Mouse (Mus musculus): ENCODE data around the gene Cadps. TPM values are rescaled to one million over a fixed set of nuclear protein-coding genes. Genes with fewer than 3 reads are reported as not detected.

Cadps gene
- total and polyA plus RNA-seq, 2 experiments: under 0.01 TPM; not detected in 1

GRCm38 (mm10) chr14:12343451-12343941, 479.4 kb downstream of the Cadps start:
- Histone ChIP-seq H3K9ac (ENCODE audit: low read depth, low read length) (no peak overlapping the region), H3K4me3 (ENCODE audit: insufficient read depth, low read depth, low read length) (no peak overlapping the region), H3K36me3 (ENCODE audit: control insufficient read depth, insufficient read depth, low read length) (no peaks in the 10 kb centered on the region), H3K79me2 (ENCODE audit: control insufficient read depth, insufficient read depth, low read length) (no peaks in the 10 kb centered on the region), H3K4me1 (ENCODE audit: control insufficient read depth, insufficient read depth, low read length) (no peaks in the 10 kb centered on the region; the same call in 1 of the 2 replicates), H3K27me3 (ENCODE audit: control insufficient read depth, insufficient read depth, low read length) (peaks cover 36% of the 10 kb centered on the region), H3K27ac (replicated peaks; ENCODE audit: insufficient read depth, low read depth, low read length) (no peak overlapping the region)
- TF ChIP-seq POLR2A (IDR thresholded peaks at IDR 0.05; ENCODE audit: extremely low read depth, insufficient read depth, low read length) (no peak), CTCF (IDR thresholded peaks at IDR 0.05; ENCODE audit: low read depth, low read length) (no peak)
- 6% methylated on average over 20 of the region's 20 CpGs for WGBS
- DNase-seq (ENCODE audit: extremely low read depth, low read depth, low spot score): no peak

- no peaks in the 10 kb centered on the region for H3K79me2 ChIP-seq (ENCODE audit: control insufficient read depth, insufficient read depth, low read length)
- TF ChIP-seq CTCF (IDR thresholded peaks at IDR 0.05; ENCODE audit: low read depth, low read length): no peak
- no peak for TF ChIP-seq POLR2A (IDR thresholded peaks at IDR 0.05; ENCODE audit: extremely low read depth, insufficient read depth, low read length)
- H3K4me1 ChIP-seq (ENCODE audit: control insufficient read depth, insufficient read depth, low read length): no peaks in the 10 kb centered on the region; the same call in 1 of the 2 replicates
- H3K4me3 ChIP-seq (ENCODE audit: insufficient read depth, low read depth, low read length): no peak overlapping the region
- H3K27ac ChIP-seq (replicated peaks; ENCODE audit: insufficient read depth, low read depth, low read length): no peak overlapping the region
- no peak for DNase-seq (ENCODE audit: extremely low read depth, low read depth, low spot score)
- H3K27me3 ChIP-seq (ENCODE audit: control insufficient read depth, insufficient read depth, low read length): peaks cover 40% of the 10 kb centered on the region
- 5% methylated on average over 23 of the region's 23 CpGs for WGBS
- H3K36me3 ChIP-seq (ENCODE audit: control insufficient read depth, insufficient read depth, low read length): no peaks in the 10 kb centered on the region
- H3K9ac ChIP-seq (ENCODE audit: low read depth, low read length): no peak overlapping the region
These were observed 480.3 kb downstream of the Cadps start for GRCm38 (mm10) chr14:12342458-12343131.

GRCm38 (mm10) chr14:12341789-12342457, 481.0 kb downstream of the Cadps start:
- Histone ChIP-seq H3K9ac (ENCODE audit: low read depth, low read length) (no peak overlapping the region), H3K27ac (replicated peaks; ENCODE audit: insufficient read depth, low read depth, low read length) (no peak overlapping the region), H3K4me3 (ENCODE audit: insufficient read depth, low read depth, low read length) (no peak overlapping the region), H3K27me3 (ENCODE audit: control insufficient read depth, insufficient read depth, low read length) (peaks cover 37% of the 10 kb centered on the region), H3K36me3 (ENCODE audit: control insufficient read depth, insufficient read depth, low read length) (no peaks in the 10 kb centered on the region), H3K79me2 (ENCODE audit: control insufficient read depth, insufficient read depth, low read length) (no peaks in the 10 kb centered on the region), H3K4me1 (ENCODE audit: control insufficient read depth, insufficient read depth, low read length) (no peaks in the 10 kb centered on the region; the same call in 1 of the 2 replicates)
- DNase-seq (ENCODE audit: extremely low read depth, low read depth, low spot score): no peak
- no peak for TF ChIP-seq CTCF (IDR thresholded peaks at IDR 0.05; ENCODE audit: low read depth, low read length)
- TF ChIP-seq POLR2A (IDR thresholded peaks at IDR 0.05; ENCODE audit: extremely low read depth, insufficient read depth, low read length): no peak
- WGBS: 6% methylated on average over 24 of the region's 24 CpGs

GRCm38 (mm10) chr14:12341075-12341788, 481.6 kb downstream of the Cadps start:
- no peak overlapping the region for H3K27ac ChIP-seq (replicated peaks; ENCODE audit: insufficient read depth, low read depth, low read length)
- no peak overlapping the region for H3K4me3 ChIP-seq (ENCODE audit: insufficient read depth, low read depth, low read length)
- TF ChIP-seq POLR2A (IDR thresholded peaks at IDR 0.05; ENCODE audit: extremely low read depth, insufficient read depth, low read length) (no peak), CTCF (IDR thresholded peaks at IDR 0.05; ENCODE audit: low read depth, low read length) (0 out of 2 replicates have a peak, but pooled peaks have one; percentile 1)
- no peaks in the 10 kb centered on the region for H3K79me2 ChIP-seq (ENCODE audit: control insufficient read depth, insufficient read depth, low read length)
- H3K4me1 ChIP-seq (ENCODE audit: control insufficient read depth, insufficient read depth, low read length): no peaks in the 10 kb centered on the region; the same call in 1 of the 2 replicates
- peaks cover 37% of the 10 kb centered on the region for H3K27me3 ChIP-seq (ENCODE audit: control insufficient read depth, insufficient read depth, low read length)
- 1% methylated on average over 42 of the region's 42 CpGs for WGBS
- H3K36me3 ChIP-seq (ENCODE audit: control insufficient read depth, insufficient read depth, low read length): no peaks in the 10 kb centered on the region
- H3K9ac ChIP-seq (ENCODE audit: low read depth, low read length): no peak overlapping the region
- DNase-seq (ENCODE audit: extremely low read depth, low read depth, low spot score): no peak

GRCm38 (mm10) chr14:12340238-12341074, 482.4 kb downstream of the Cadps start:
- Histone ChIP-seq H3K4me3 (ENCODE audit: insufficient read depth, low read depth, low read length) (no peak overlapping the region), H3K36me3 (ENCODE audit: control insufficient read depth, insufficient read depth, low read length) (no peaks in the 10 kb centered on the region), H3K79me2 (ENCODE audit: control insufficient read depth, insufficient read depth, low read length) (no peaks in the 10 kb centered on the region), H3K27ac (replicated peaks; ENCODE audit: insufficient read depth, low read depth, low read length) (no peak overlapping the region), H3K4me1 (ENCODE audit: control insufficient read depth, insufficient read depth, low read length) (no peaks in the 10 kb centered on the region; the same call in 1 of the 2 replicates), H3K27me3 (ENCODE audit: control insufficient read depth, insufficient read depth, low read length) (peaks cover 30% of the 10 kb centered on the region), H3K9ac (ENCODE audit: low read depth, low read length) (no peak overlapping the region)
- WGBS: 3% methylated on average over 19 of the region's 19 CpGs
- DNase-seq (ENCODE audit: extremely low read depth, low read depth, low spot score): no peak
- no peak for TF ChIP-seq POLR2A (IDR thresholded peaks at IDR 0.05; ENCODE audit: extremely low read depth, insufficient read depth, low read length)
- TF ChIP-seq CTCF (IDR thresholded peaks at IDR 0.05; ENCODE audit: low read depth, low read length): no peak
